Mouse (Mus musculus): ENCODE data around the gene Stk38l. TPM values are rescaled to one million over a fixed set of nuclear protein-coding genes. Genes with fewer than 3 reads are reported as not detected.

Stk38l gene
- polyA plus RNA-seq, 1 experiment from 2014 or later: 3.9 TPM

DNA sequence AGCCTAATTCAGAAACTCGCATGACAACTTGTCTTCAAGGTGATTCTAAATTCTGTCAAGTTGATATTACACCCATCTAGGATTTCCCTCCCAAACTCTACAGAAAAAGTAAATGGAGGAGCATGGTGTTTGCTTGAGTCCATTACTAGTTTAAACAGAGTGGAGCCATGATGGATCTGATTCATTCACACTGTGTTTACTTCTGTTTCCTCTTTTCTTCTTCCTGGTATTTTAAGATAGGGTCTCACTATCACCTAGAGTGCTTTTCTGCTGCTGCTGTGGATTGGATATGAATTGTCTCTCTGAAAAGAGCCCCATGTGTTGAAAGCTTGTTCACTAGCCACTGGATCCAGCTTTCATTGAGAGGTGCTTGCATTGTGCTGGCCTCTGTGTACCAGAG lies 20.4 kb downstream of the Stk38l start:
- Histone ChIP-seq H3K4me3 (ENCODE audit: low read depth, low read length) (no peak overlapping the region), H3K4me2 (ENCODE audit: low read depth, low read length) (no peak overlapping the region), H3K27me3 (ENCODE audit: control insufficient read depth, insufficient read depth, low read depth, low read length) (no peaks in the 10 kb centered on the region), H3K27ac (ENCODE audit: low read length) (no peak overlapping the region), H3K36me3 (ENCODE audit: control insufficient read depth, insufficient read depth) (no peaks in the 10 kb centered on the region), H3K9me3 (replicated peaks; ENCODE audit: control insufficient read depth, low read length) (no peaks in the 10 kb centered on the region), H3K4me1 (ENCODE audit: control insufficient read depth, low read depth, low read length) (no peaks in the 10 kb centered on the region; the same call in 1 of the 2 replicates), H3K9ac (ENCODE audit: low read depth, low read length) (no peak overlapping the region)
- 70% methylated on average over 1 of the region's 1 CpGs for WGBS (ENCODE audit: insufficient replicate concordance)
- ATAC-seq (ENCODE audit: low read depth): no peak

DNA sequence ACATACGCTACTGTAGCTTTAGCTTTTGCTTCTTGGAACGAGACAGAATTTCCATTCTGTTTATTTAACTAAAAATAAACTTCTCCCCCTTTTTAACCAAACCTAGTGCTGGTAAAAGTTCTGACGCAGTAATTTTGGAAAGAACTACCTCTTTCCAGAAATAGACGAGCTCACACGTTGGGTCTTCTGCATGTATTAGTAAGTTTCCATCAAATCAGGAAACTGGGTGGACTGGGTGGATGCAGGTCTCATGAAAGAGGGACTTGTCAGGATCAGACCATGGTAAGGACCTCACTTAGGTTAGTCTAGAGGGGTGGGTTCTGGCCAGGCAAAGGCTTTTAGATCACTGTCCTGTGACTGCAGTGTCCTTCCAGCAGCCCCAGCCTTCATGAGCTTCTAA lies 21.8 kb downstream of the Stk38l start:
- H3K9me3 ChIP-seq (replicated peaks; ENCODE audit: control insufficient read depth, low read length): no peaks in the 10 kb centered on the region
- H3K36me3 ChIP-seq (ENCODE audit: control insufficient read depth, insufficient read depth): no peaks in the 10 kb centered on the region
- no peak overlapping the region for H3K27ac ChIP-seq (ENCODE audit: low read length)
- no peaks in the 10 kb centered on the region for H3K4me1 ChIP-seq (ENCODE audit: control insufficient read depth, low read depth, low read length)
- H3K9ac ChIP-seq (ENCODE audit: low read depth, low read length): no peak overlapping the region
- H3K4me2 ChIP-seq (ENCODE audit: low read depth, low read length): no peak overlapping the region
- ATAC-seq (ENCODE audit: low read depth): no peak
- 60% methylated on average over 5 of the region's 5 CpGs for WGBS (ENCODE audit: insufficient replicate concordance)
- no peak overlapping the region for H3K4me3 ChIP-seq (ENCODE audit: low read depth, low read length)
- no peaks in the 10 kb centered on the region for H3K27me3 ChIP-seq (ENCODE audit: control insufficient read depth, insufficient read depth, low read depth, low read length)

DNA sequence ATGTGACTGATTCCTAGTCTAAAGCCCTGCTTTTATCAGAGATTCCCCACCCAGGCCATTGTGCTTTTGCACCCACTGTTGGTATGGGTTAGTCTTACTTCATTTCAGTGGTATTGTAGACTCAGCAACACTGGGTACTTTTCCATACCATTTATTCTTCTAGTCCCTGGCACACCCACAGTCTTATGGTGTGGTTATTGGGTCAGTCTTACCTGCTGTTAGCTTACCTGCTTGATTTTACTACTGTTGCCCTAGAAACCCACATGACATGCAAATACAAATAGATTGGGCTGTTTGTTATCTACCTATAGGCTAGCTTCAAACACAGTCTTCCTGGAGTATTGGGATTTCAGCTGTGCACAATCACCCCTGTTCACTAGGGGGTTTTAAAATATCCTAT lies 22.3 kb downstream of the Stk38l start:
- Histone ChIP-seq H3K36me3 (ENCODE audit: control insufficient read depth, insufficient read depth) (no peaks in the 10 kb centered on the region), H3K9ac (ENCODE audit: low read depth, low read length) (no peak overlapping the region), H3K9me3 (replicated peaks; ENCODE audit: control insufficient read depth, low read length) (no peaks in the 10 kb centered on the region), H3K4me1 (ENCODE audit: control insufficient read depth, low read depth, low read length) (no peaks in the 10 kb centered on the region), H3K27ac (ENCODE audit: low read length) (no peak overlapping the region), H3K27me3 (ENCODE audit: control insufficient read depth, insufficient read depth, low read depth, low read length) (no peaks in the 10 kb centered on the region), H3K4me2 (ENCODE audit: low read depth, low read length) (no peak overlapping the region), H3K4me3 (ENCODE audit: low read depth, low read length) (no peak overlapping the region)
- no peak for ATAC-seq (ENCODE audit: low read depth)

DNA sequence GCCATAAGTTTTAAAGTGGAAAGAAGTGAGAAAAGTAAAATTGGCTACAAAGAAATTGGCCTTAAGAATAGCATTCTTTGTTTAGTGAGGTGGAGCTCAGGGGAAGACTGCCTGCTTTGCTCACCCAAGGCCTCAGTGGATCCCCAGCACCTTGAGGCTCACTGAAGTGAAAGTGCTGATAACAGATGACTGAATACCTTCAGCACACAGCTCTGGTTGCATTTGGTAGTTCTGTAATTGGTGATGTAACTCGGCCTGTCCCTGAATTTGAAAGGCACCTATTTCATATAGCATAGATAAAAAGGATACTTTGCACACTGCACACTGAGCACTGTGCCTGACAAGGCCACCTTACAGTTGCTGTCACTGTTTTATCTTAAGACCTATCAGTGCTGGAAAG lies 23.5 kb downstream of the Stk38l start:
- Histone ChIP-seq H3K4me2 (ENCODE audit: low read depth, low read length) (no peak overlapping the region), H3K36me3 (ENCODE audit: control insufficient read depth, insufficient read depth) (no peaks in the 10 kb centered on the region), H3K4me1 (ENCODE audit: control insufficient read depth, low read depth, low read length) (no peaks in the 10 kb centered on the region), H3K27ac (ENCODE audit: low read length) (no peak overlapping the region), H3K4me3 (ENCODE audit: low read depth, low read length) (no peak overlapping the region), H3K9me3 (replicated peaks; ENCODE audit: control insufficient read depth, low read length) (no peaks in the 10 kb centered on the region), H3K27me3 (ENCODE audit: control insufficient read depth, insufficient read depth, low read depth, low read length) (no peaks in the 10 kb centered on the region), H3K9ac (ENCODE audit: low read depth, low read length) (no peak overlapping the region)
- WGBS (ENCODE audit: insufficient replicate concordance): 56% methylated on average over 1 of the region's 1 CpGs
- ATAC-seq (ENCODE audit: low read depth): no peak

DNA sequence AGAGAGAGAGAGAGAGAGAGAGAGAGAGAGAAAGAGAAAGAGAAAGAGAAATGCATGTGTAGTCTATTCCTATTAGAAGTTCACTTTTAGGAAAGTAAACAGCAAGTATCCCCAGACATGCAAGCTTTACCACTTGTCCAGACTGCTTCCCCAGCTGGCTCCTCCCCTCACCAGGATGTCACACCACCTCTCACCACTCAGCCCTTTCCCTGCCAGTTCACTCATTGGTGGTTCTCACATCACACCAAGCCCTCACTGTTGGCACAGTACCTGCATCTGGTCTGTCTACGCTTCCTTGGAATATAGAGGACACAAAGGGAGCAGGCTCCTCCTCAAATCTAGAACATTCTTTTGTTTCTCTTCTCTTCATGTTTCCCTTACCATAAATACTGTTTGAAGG lies 26.9 kb downstream of the Stk38l start:
- no peak for ATAC-seq (ENCODE audit: low read depth)
- Histone ChIP-seq H3K4me2 (ENCODE audit: low read depth, low read length) (no peak overlapping the region), H3K36me3 (ENCODE audit: control insufficient read depth, insufficient read depth) (no peaks in the 10 kb centered on the region), H3K9ac (ENCODE audit: low read depth, low read length) (no peak overlapping the region), H3K27me3 (ENCODE audit: control insufficient read depth, insufficient read depth, low read depth, low read length) (no peaks in the 10 kb centered on the region), H3K4me3 (ENCODE audit: low read depth, low read length) (no peak overlapping the region), H3K9me3 (replicated peaks; ENCODE audit: control insufficient read depth, low read length) (no peaks in the 10 kb centered on the region), H3K27ac (ENCODE audit: low read length) (no peak overlapping the region), H3K4me1 (ENCODE audit: control insufficient read depth, low read depth, low read length) (no peaks in the 10 kb centered on the region)
- WGBS (ENCODE audit: insufficient replicate concordance): 47% methylated on average over 1 of the region's 1 CpGs

DNA sequence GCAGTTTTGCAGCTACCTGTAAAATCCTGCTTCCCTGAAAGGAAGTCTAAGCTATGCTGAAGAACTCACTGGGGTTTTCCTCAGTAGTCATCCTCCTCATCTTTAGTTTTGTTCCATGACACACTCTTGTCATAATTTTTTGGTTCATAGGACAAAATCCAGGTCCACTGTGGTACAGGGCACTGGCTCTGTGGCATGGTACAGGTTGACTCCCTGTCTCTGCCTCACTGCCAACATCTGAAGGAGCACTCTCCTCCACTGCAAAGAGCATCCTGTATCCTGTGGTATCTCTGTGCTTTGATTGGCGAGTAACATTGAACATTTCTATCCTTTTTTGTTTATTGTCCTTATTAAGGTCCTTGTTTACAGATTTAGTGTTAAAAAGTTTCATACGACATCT lies 27.4 kb downstream of the Stk38l start:
- no peaks in the 10 kb centered on the region for H3K4me1 ChIP-seq (ENCODE audit: control insufficient read depth, low read depth, low read length)

DNA sequence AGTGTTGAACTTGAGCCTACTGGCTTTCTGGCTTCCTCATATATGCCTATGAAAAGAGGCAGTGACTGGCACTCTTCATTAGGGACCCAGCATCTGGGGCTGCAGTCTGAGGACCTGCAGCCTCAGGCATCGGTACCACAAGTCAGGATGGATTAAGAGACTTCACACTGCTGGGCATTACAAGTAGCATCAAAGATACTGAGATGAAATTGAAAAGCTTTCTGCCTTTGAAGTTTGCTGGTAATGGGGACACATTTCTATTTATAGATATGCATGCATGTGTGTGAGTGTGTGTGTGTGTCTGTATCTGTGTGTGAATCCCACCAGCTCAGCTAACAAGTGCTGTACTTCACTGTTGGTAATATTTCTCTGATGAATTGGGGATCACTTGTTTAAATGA lies 27.8 kb downstream of the Stk38l start:
- WGBS (ENCODE audit: insufficient replicate concordance): 74% methylated on average over 1 of the region's 1 CpGs
- H3K4me3 ChIP-seq (ENCODE audit: low read depth, low read length): no peak overlapping the region
- ATAC-seq (ENCODE audit: low read depth): no peak
- no peak overlapping the region for H3K27ac ChIP-seq (ENCODE audit: low read length)
- no peaks in the 10 kb centered on the region for H3K27me3 ChIP-seq (ENCODE audit: control insufficient read depth, insufficient read depth, low read depth, low read length)
- no peaks in the 10 kb centered on the region for H3K9me3 ChIP-seq (replicated peaks; ENCODE audit: control insufficient read depth, low read length)
- H3K9ac ChIP-seq (ENCODE audit: low read depth, low read length): no peak overlapping the region
- no peaks in the 10 kb centered on the region for H3K36me3 ChIP-seq (ENCODE audit: control insufficient read depth, insufficient read depth)
- H3K4me2 ChIP-seq (ENCODE audit: low read depth, low read length): no peak overlapping the region
- no peaks in the 10 kb centered on the region for H3K4me1 ChIP-seq (ENCODE audit: control insufficient read depth, low read depth, low read length)

More for the DNA sequence above, 27.4 kb downstream of the Stk38l start:
- Histone ChIP-seq H3K9ac (ENCODE audit: low read depth, low read length) (no peak overlapping the region), H3K4me3 (ENCODE audit: low read depth, low read length) (no peak overlapping the region), H3K36me3 (ENCODE audit: control insufficient read depth, insufficient read depth) (no peaks in the 10 kb centered on the region), H3K27me3 (ENCODE audit: control insufficient read depth, insufficient read depth, low read depth, low read length) (no peaks in the 10 kb centered on the region), H3K27ac (ENCODE audit: low read length) (no peak overlapping the region), H3K9me3 (replicated peaks; ENCODE audit: control insufficient read depth, low read length) (no peaks in the 10 kb centered on the region), H3K4me2 (ENCODE audit: low read depth, low read length) (no peak overlapping the region)
- 67% methylated on average over 2 of the region's 2 CpGs for WGBS (ENCODE audit: insufficient replicate concordance)
- no peak for ATAC-seq (ENCODE audit: low read depth)

DNA sequence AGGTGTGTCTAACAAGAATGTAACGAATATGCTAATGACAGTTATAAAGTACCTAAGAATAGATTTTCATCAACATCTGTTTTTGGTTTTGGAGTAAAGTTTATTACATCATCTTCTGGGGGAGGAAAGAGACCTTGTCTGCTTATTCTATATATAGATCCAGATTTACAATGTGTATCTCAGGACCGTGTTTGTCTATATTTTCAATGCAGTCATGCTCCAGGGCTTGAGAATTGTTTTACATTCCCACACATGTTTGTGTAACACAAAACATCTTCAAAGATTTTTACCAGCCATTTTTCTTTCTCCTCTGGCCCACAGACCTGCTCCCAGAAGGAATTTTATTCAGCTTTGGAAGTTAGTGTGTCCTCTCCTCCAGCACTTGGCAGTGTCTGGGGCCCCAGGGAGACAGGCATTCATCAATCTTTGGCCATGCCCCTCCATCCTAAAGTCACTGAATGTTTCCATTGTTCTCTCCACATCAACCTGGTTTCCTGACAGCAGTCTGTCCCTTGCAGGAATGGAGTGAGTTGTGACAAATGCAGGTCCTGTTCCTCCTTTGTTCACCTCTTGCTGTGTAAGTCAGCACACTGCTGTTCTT lies 28.9 kb downstream of the Stk38l start:
- Histone ChIP-seq H3K9me3 (replicated peaks; ENCODE audit: control insufficient read depth, low read length) (no peaks in the 10 kb centered on the region), H3K27me3 (ENCODE audit: control insufficient read depth, insufficient read depth, low read depth, low read length) (no peaks in the 10 kb centered on the region), H3K36me3 (ENCODE audit: control insufficient read depth, insufficient read depth) (no peaks in the 10 kb centered on the region), H3K4me1 (ENCODE audit: control insufficient read depth, low read depth, low read length) (no peaks in the 10 kb centered on the region), H3K27ac (ENCODE audit: low read length) (no peak overlapping the region), H3K9ac (ENCODE audit: low read depth, low read length) (no peak overlapping the region), H3K4me2 (ENCODE audit: low read depth, low read length) (no peak overlapping the region), H3K4me3 (ENCODE audit: low read depth, low read length) (no peak overlapping the region)
- 63% methylated on average over 2 of the region's 2 CpGs for WGBS (ENCODE audit: insufficient replicate concordance)
- ATAC-seq (ENCODE audit: low read depth): no peak

DNA sequence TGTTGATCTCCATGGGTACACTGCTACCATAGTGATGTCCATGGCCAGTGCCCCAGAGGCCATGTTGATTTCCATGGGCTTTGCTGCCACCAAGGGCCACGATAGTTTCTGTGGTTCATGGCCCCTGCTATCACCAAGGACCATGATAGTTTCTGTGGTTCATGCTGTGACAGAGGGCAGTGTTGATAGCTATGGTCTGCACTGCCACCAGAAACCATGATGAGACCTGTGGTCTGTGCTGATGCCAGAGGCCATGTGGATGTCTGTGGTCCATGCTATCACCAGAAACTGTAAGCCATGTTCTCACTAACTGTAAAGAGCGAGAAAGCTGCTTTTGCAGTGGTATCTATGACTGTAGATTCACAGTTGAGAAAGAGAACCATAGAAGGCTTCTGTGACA lies 30.3 kb downstream of the Stk38l start:
- no peak for ATAC-seq (ENCODE audit: low read depth)
- Histone ChIP-seq H3K9ac (ENCODE audit: low read depth, low read length) (no peak overlapping the region), H3K36me3 (ENCODE audit: control insufficient read depth, insufficient read depth) (no peaks in the 10 kb centered on the region), H3K27ac (ENCODE audit: low read length) (no peak overlapping the region), H3K9me3 (replicated peaks; ENCODE audit: control insufficient read depth, low read length) (no peaks in the 10 kb centered on the region), H3K27me3 (ENCODE audit: control insufficient read depth, insufficient read depth, low read depth, low read length) (no peaks in the 10 kb centered on the region), H3K4me2 (ENCODE audit: low read depth, low read length) (no peak overlapping the region), H3K4me3 (ENCODE audit: low read depth, low read length) (no peak overlapping the region), H3K4me1 (ENCODE audit: control insufficient read depth, low read depth, low read length) (no peaks in the 10 kb centered on the region)
- WGBS (ENCODE audit: insufficient replicate concordance): 47% methylated on average over 2 of the region's 2 CpGs
